Mouse (Mus musculus) cerebral cortex, adult 2 months (tissue): ENCODE measurements around the gene Baiap2.

Experiments used
- WGBS: fragments of 180-500 bp; shearing (Covaris S2); methylation state at CpG from one replicate; pipeline ENCODE4 v1.1.7; 2018; 5-methylcytosine and 5-hydroxymethylcytosine counted together

Baiap2 gene

GRCm38 (mm10) chr11:119942727-119943427 lies at the start of gene Baiap2:
Gene Baiap2, plus strand, starts transcription at chr11:119942763.
- WGBS = under 1% methylated on average over 79 of the region's 79 CpGs

- 58% methylated on average over 10 of the region's 10 CpGs for WGBS
These were observed 48.8 kb upstream of the Baiap2 start for GRCm38 (mm10) chr11:119893667-119894236.

- WGBS = 77% methylated on average over 6 of the region's 6 CpGs
These were observed 47.9 kb upstream of the Baiap2 start for GRCm38 (mm10) chr11:119894634-119895033.

DNA sequence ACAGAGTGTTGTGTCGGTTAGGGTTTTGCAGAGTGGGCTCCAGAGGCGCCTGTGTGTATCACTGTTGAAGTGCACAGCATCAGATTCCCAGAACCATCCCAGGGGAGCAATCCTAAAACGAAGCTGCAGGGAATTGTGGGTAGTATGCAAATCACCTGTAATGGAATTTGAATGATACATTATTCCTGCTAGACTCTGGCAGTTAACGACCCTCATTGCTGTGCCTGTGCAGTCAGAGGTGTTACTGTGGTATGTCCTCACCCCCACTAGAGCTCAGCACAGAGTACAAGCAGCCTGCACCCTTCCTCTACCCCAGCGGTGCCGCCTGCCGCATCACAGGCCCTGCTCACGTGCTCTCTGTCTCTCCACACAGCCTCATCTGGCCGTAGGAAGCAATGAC lies 45.5 kb upstream of the Baiap2 start:
- 60% methylated on average over 9 of the region's 9 CpGs for WGBS

DNA sequence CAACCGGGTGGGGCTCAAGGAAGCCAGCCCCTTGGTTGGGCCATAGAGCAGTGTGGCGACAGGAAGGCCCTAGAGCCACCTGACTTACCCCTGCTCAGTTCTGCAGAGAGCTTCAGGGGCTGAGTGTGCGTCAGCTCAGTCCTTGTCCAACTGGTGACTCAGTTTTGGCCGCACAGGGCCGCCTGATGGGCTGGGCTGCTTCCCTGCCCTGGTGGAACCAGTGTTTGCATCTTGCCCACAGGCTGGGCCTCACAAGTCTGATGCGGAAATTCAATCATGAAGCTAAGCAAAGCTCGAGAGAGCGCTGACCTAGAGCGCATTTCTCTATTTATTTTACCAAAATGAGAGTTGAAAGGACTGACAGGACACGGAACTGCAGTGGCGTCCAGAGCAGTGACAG lies 43.6 kb upstream of the Baiap2 start:
- 84% methylated on average over 11 of the region's 11 CpGs for WGBS

DNA sequence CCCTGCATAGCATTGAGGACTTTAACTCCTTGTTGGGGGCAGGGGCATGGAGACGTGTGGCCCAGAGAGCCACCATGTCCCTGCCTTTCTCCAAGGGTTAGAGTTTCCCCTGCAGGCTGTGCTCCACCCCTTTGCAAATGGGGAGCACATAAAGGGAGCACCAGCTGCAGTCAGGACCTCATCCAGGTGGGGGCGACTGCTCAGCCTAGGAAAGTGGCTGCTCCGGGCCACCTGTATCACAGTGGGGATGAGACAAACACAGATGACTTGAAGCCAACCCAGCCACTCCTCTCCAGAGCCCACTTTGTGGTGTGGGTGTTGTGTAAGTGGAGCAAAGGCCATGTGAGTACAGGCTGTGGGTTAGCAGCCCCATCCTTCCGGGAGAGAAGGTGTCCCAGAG lies 41.4 kb upstream of the Baiap2 start:
- 73% methylated on average over 4 of the region's 4 CpGs for WGBS

- 76% methylated on average over 4 of the region's 4 CpGs for WGBS
These were observed 39.7 kb upstream of the Baiap2 start for GRCm38 (mm10) chr11:119902891-119903290.

DNA sequence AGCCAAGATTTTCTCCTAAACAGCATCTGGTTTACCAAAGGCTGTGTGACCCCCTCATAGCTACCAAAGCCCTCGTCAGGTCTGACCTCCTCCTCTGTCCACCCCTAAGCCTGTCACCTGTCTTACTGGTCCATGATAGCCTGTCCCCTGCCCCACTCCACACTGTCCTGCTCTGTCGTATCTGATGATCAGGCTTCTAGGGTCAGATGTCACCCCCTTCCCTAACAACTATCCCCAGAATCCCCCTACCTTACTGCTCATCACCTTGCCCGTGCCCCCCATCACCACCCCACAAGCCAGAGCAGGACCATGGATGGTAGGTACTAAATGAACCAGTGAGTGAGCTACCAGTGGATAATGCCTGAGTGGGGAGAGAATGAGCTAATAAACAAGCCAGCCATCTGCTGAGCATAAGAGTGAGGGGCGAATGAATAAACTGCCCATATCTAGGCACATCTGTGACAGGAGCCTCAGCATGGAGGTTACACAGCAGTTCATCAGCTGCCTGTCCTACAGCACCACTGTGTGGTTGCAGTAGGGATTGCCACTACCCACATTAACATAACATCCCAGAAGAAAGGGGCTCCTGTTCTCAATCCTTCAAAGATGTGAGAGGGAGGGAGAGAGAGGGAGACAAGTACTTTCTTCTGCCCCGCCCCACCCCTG lies 37.8 kb upstream of the Baiap2 start:
- 30% methylated on average over 5 of the region's 5 CpGs for WGBS

- WGBS = 68% methylated on average over 5 of the region's 5 CpGs
These were observed 36.8 kb upstream of the Baiap2 start for GRCm38 (mm10) chr11:119905794-119906193.

DNA sequence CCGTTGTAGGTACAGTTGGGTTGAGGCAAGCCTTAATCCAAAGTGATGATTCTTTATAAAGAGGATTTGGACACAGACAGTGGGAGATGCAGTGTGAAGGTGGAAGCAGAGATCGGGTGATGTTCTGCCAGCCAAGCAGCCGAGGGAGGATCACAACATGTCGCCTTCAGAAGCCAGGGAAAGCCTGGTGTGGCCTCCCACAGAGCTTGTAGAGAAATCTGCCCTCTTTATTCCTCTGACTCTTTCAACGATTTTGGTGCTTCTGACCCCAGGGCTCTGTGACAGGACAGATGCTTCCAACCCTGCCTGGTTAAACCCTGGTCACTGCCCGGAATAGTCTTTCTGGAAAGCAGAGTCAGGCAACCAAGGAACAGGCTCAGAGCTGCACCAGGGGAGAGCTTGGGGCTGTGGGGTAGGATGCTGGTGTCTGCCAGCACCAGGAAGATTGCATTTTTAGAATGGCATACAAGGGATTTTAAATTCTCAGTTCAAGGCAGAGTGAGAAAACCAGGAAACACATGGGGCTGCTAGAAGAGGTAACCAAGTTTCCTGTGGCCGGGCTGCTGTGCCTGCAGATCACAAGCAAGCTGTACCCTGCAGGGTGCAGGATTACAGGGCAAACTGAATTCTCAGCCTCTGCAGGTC lies 35.4 kb upstream of the Baiap2 start:
- WGBS = 19% methylated on average over 7 of the region's 7 CpGs

DNA sequence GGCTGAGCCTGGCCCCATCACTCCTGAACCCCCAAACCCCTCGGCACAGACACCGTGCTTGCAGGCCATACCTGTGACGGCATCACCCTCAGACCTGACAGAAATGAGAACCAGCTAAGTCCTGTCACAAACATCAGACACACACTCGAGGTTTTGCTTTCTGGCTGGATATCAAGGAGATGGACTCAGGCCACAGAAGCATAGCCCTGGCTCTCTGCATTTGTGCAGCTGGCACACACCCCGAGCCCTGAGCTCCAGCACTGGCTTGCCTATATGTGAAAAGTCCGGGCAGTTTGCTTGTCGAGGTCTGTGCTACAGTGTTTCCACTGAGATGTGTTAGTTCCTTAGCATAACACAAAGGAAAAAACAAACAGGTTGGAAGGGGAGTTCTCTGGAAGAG lies 34.9 kb upstream of the Baiap2 start:
- WGBS = 40% methylated on average over 7 of the region's 7 CpGs

DNA sequence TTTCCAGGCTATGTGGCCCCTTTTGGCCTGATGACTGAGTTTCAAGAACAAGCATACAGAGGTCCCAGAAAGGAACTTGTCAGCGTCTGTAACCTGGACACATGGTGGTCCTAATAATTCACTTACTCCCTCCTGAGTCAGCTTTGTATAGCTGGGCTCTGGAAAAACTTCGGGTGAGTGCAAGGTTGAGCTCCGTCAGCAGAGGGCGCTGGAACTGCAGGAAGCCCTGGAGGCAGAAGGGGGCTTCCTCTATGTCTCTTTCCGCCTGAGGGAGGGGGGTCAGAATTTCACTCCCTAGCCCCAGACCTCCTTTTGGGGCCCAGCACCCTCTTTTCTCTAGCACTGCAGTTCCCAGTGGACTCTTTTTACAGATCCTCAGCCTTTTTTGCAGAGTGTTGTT lies 33.1 kb upstream of the Baiap2 start:
- WGBS = under 1% methylated on average over 5 of the region's 5 CpGs

GRCm38 (mm10) chr11:119912845-119913244 lies 29.7 kb upstream of the Baiap2 start:
- WGBS = 9% methylated on average over 7 of the region's 7 CpGs

GRCm38 (mm10) chr11:119913291-119913934 lies 29.1 kb upstream of the Baiap2 start, which contains the start of gene Chmp6:
Gene Chmp6, plus strand, starts transcription at chr11:119913441.
- WGBS = 1% methylated on average over 48 of the region's 48 CpGs

GRCm38 (mm10) chr11:119913935-119914314 lies 28.6 kb upstream of the Baiap2 start:
- WGBS = under 1% methylated on average over 26 of the region's 26 CpGs

GRCm38 (mm10) chr11:119914381-119914780 lies 28.2 kb upstream of the Baiap2 start:
- 23% methylated on average over 4 of the region's 4 CpGs for WGBS

DNA sequence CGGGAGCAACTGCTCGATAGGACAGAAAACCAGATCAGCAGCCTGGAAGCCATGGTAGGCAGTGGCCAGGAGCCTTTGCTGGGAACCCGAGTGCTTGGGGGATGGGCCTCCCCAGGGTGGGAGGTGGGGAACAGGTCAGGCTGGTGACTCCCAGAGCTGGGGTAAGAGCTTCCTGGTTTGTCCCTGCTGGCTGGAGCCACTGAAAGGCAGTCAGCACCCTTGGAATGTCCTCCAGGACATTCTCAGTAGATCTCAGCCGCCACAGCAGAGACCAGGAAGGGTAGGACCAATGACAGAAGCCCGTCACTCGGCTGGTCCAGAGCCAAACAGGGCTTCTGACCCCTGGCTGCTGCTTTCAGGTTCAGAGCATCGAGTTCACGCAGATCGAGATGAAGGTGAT lies 26.9 kb upstream of the Baiap2 start:
- 77% methylated on average over 9 of the region's 9 CpGs for WGBS

GRCm38 (mm10) chr11:119916102-119916790 lies 26.3 kb upstream of the Baiap2 start:
- WGBS = 76% methylated on average over 15 of the region's 15 CpGs

- WGBS = 81% methylated on average over 21 of the region's 21 CpGs
These were observed 25.6 kb upstream of the Baiap2 start for GRCm38 (mm10) chr11:119916834-119917469.

DNA sequence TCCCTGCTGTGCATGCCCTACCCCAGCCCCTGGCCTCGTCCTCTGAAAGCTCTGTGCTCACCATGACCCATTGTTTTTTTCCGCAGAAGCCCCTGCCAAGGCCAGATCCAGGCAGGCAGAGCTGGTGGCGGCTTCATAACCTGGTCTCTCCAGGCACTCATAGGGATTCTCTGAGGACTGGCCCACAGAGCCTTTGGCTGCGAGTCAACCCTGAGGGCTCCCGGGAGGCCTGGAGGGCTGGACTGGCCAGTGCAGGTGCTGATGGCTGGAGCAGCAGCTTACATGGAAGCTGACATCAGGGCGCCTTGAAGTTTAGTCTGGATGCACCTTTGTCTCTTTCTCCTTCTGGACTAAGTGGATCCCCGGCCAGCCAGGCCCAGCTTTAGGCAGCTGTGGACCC lies 24.0 kb upstream of the Baiap2 start:
- 78% methylated on average over 7 of the region's 7 CpGs for WGBS

- WGBS = 91% methylated on average over 4 of the region's 4 CpGs
These were observed 23.1 kb upstream of the Baiap2 start for GRCm38 (mm10) chr11:119919432-119919831.
